Mouse (Mus musculus) intestine, embryonic 14.5 days (tissue): Measurements from ENCODE around the gene Zfp287. TPM values are rescaled to one million over a fixed set of nuclear protein-coding genes. Genes with fewer than 3 reads are reported as not detected.
A peak's percentile ranks its signal among the peaks of the same experiment; 100 is the strongest.

Experiments
- ATAC-seq: fragments of 200-750 bp; cut with Nextera tagmentation; replicated peaks from 2 replicates; pipeline ENCODE4 v1.8.0; 2017; ENCODE audit warnings: low read depth, moderate number of reproducible peaks, moderate TSS enrichment, moderate library complexity; ENCODE audit not compliant: low FRiP score, low TSS enrichment
- DNase-seq: peaks from one replicate; pipeline ENCODE4 v3.0.0-alpha.2; 2018; ENCODE audit warnings: low spot score
- H3K27ac ChIP-seq: fragments of 300-500 bp; sonication (generic); 2 replicates; pipeline ENCODE4 v1.5.1; 2014; ENCODE audit warnings: low read depth, mild to moderate bottlenecking, control low read depth
- H3K27me3 ChIP-seq: fragments of 300-500 bp; sonication (generic); replicated peaks from 2 replicates; pipeline ENCODE4 v1.6.1; 2014; ENCODE audit warnings: low read length, control low read depth; ENCODE audit not compliant: control insufficient read depth, insufficient read depth
- H3K36me3 ChIP-seq: fragments of 300-500 bp; sonication (generic); 2 replicates; pipeline ENCODE4 v1.6.1; 2014; ENCODE audit warnings: low read length, control low read depth; ENCODE audit not compliant: control insufficient read depth, insufficient read depth
- H3K4me1 ChIP-seq: fragments of 300-500 bp; sonication (generic); replicated peaks from 2 replicates; pipeline ENCODE4 v1.6.1; 2014; ENCODE audit warnings: low read length, control low read depth, mixed read lengths; ENCODE audit not compliant: control insufficient read depth, insufficient read depth
- H3K4me2 ChIP-seq: fragments of 300-500 bp; sonication (generic); 2 replicates; pipeline ENCODE4 v1.6.1; 2014; ENCODE audit warnings: low read length
- H3K4me3 ChIP-seq: fragments of 300-500 bp; sonication (generic); 2 replicates; pipeline ENCODE4 v1.5.1; 2014; ENCODE audit warnings: low read depth, low read length, control low read depth, mixed read lengths
- H3K9ac ChIP-seq: fragments of 300-500 bp; sonication (generic); 2 replicates; pipeline ENCODE4 v1.6.1; 2014; ENCODE audit warnings: mild to moderate bottlenecking, low read length
- H3K9me3 ChIP-seq: fragments of 300-500 bp; sonication (generic); 2 replicates; pipeline ENCODE4 v1.6.1; 2016; ENCODE audit warnings: low read length, control low read depth; ENCODE audit not compliant: control insufficient read depth
- WGBS: fragments of 180-500 bp; shearing (Covaris S2); extraction: QIAGEN DNeasy Blood & Tissue Kit; methylation state at CpG from one replicate; pipeline ENCODE4 v1.1.7; 2014; 5-methylcytosine and 5-hydroxymethylcytosine counted together
- polyA plus RNA-seq: library from polyadenylated mRNA; unstranded; fragments of >200 nt; fragmentation: Nextera tagmentation; extraction: Ambion mirVana; gene quantifications from 2 replicates; pipeline ENCODE4 v1.2.1, GENCODE M21; 2014

Gene Zfp287
- polyA plus RNA-seq = 7.7 and 8.9 TPM in 2 replicates

DNA sequence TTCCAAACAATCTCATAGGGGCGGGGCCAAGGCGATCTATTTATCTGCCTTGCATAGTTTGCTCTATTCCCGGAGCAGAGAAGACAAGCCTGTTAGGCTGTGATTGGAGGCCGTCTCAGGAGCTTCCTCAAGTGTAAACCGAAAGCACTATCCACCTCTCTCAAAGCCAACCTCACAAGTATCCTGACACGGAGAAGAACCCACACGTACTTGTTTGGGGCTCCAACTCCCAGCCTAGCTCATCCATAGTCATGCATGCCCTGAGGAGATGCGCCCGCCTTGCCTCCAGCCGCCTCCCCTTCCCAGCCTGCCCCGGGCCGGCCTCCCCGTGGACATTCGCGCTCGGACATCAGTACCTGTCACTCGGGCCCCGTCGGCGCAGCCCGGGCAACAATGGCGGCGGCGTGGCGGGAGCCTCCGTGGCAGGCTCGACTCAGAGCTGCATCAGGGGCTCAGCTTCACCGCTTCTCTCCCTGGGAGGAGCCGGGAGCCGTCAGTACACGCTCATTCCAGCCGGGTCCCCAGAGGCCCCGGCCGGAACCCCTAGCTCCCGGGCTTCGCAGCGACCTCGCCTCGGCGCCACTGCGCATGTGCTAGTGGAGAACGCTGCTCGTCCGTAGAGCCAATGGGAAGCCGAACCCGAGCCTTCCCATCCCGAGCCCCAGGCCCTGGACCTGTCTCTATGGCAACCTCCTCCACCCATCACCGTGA, at the start of gene Zfp287:
Gene Zfp287 (minus strand): TSS at position 595 of the 711 bp plus-strand sequence.
- peak within 1 kb of the TSS; percentile 75 for H3K27ac ChIP-seq
- H3K27me3 ChIP-seq = no peaks in the 10 kb centered on the region
- peak within 1 kb of the TSS; percentile 55 for H3K4me2 ChIP-seq
- peak within 1 kb of the TSS; percentile 63 for H3K9ac ChIP-seq
- ATAC-seq = peak; percentile 94
- peak within 1 kb of the TSS; percentile 83 for H3K4me3 ChIP-seq
- peak; percentile 91 for DNase-seq
- no peaks in the 10 kb centered on the region for H3K9me3 ChIP-seq
- H3K4me1 ChIP-seq = 0 out of 2 replicates have a peak, but pooled peaks cover 3% of the 10 kb centered on the region
- WGBS = under 1% methylated on average over 48 of the region's 48 CpGs
- peaks cover 15% of the 10 kb centered on the region; the same call in 1 of the 2 replicates for H3K36me3 ChIP-seq

DNA sequence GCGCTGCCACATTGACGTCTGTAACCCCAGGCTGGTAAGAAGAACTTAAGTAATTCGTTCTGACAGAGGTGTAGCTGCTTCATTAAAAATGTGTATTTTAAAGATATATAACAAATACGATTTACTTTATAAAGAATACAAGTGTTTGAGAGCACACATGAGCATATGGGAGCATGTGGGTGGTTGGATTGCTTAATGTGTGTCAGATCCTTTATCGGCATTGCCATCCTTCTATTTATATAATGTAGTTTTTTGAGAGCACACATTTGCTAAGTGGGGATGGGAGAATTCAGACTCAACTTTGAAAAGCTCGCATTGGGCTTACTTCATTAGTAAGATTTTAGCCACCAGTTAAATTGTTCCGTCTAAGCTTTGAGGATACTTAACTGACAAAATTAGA, 44.8 kb upstream of the Zfp287 start:
- no peak for DNase-seq
- ATAC-seq = no peak
- Histone ChIP-seq H3K4me2 (no peak overlapping the region), H3K4me1 (no peaks in the 10 kb centered on the region), H3K36me3 (peaks cover 32% of the 10 kb centered on the region), H3K27ac (no peak overlapping the region), H3K9ac (no peak overlapping the region), H3K9me3 (peaks cover 42% of the 10 kb centered on the region), H3K4me3 (no peak overlapping the region), H3K27me3 (no peaks in the 10 kb centered on the region)
- WGBS = 93% methylated on average over 7 of the region's 7 CpGs

DNA sequence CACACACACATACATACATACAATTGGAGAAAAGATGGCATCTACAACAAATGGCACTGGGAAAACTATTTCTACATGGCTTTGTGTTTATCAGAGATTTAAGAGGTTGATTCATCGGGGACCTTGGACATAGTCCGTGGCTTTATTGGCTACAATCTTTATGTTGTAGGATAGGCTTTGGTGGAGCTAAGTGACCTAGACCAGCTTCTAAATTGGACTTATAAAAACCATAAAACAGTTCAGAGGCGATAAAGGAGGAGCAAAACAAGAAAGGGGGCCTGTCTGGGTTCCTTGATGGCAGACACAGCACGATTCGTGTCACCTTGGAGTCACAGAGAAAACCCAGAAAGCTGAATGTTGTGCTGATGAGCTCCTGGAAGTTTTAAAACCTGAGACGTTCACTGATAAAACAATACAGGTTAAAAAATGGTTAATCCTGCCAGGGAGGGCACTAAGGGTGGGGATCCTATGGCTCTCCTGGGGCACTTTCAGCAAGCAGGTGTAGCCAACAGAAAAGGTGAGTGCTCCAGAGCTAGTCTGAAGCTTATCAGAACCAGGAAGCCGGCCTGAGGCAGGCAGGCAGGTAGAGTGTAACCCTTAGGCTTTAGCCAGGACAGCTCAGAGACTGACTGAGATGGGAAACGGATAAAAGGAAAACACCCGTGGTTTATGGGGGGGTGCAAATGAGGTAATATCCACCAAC, 29.2 kb upstream of the Zfp287 start:
- Histone ChIP-seq H3K27me3 (no peaks in the 10 kb centered on the region), H3K9ac (no peak overlapping the region), H3K4me1 (no peaks in the 10 kb centered on the region), H3K4me3 (no peak overlapping the region), H3K4me2 (no peak overlapping the region), H3K36me3 (no peaks in the 10 kb centered on the region), H3K9me3 (no peaks in the 10 kb centered on the region), H3K27ac (peak overlapping the region; percentile 36)
- WGBS = 58% methylated on average over 9 of the region's 9 CpGs
- DNase-seq (no peak), ATAC-seq (no peak)

DNA sequence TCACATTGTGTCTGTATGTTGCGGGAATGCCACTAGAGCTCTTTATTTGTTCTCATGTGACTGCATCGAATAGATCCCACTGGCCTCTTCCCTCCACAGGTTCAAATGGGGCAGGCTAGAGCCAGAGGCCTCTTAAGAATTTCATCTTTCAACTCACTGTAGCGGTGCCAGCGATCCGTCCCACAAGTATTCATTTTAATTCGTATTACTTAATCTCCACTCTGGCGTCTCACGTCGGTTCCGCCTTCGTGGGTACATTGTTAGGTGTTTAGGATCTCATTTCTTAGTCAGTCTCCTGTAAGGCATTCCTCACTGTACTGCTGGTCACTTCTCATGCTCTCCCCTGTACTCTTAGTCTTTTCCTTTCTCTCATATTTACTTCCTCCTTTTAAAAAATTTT, 26.8 kb upstream of the Zfp287 start:
- no peaks in the 10 kb centered on the region for H3K9me3 ChIP-seq
- no peaks in the 10 kb centered on the region for H3K4me1 ChIP-seq
- H3K4me2 ChIP-seq = no peak overlapping the region
- no peak overlapping the region for H3K27ac ChIP-seq
- 94% methylated on average over 11 of the region's 11 CpGs for WGBS
- ATAC-seq = no peak
- H3K36me3 ChIP-seq = no peaks in the 10 kb centered on the region
- no peak overlapping the region for H3K4me3 ChIP-seq
- DNase-seq = no peak
- H3K27me3 ChIP-seq = no peaks in the 10 kb centered on the region
- no peak overlapping the region for H3K9ac ChIP-seq

DNA sequence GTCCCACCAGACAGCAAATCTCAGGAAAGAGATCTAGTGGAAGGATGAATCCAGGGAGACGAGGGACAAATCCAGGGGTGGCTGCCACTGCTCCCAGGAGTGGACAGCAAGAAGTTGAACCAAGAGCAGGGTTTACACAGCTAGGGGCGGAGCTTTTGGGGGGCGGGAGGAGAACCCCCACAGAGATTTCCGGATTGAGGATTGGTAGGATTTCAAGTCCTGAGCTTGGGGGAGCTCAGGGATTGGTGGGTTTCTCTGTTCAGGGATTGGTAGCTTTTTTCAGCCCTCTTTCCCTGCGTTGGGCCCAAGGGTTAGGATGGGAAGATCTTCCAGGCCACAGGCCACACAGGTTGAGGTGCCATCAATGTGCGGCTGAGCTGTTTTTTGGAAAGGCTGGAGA, 26.2 kb upstream of the Zfp287 start:
- H3K9me3 ChIP-seq = no peaks in the 10 kb centered on the region
- no peak overlapping the region for H3K4me2 ChIP-seq
- DNase-seq = no peak
- no peak overlapping the region for H3K27ac ChIP-seq
- no peaks in the 10 kb centered on the region for H3K36me3 ChIP-seq
- H3K4me3 ChIP-seq = no peak overlapping the region
- H3K27me3 ChIP-seq = no peaks in the 10 kb centered on the region
- no peak for ATAC-seq
- no peak overlapping the region for H3K9ac ChIP-seq
- no peaks in the 10 kb centered on the region for H3K4me1 ChIP-seq
- WGBS = 83% methylated on average over 6 of the region's 6 CpGs

DNA sequence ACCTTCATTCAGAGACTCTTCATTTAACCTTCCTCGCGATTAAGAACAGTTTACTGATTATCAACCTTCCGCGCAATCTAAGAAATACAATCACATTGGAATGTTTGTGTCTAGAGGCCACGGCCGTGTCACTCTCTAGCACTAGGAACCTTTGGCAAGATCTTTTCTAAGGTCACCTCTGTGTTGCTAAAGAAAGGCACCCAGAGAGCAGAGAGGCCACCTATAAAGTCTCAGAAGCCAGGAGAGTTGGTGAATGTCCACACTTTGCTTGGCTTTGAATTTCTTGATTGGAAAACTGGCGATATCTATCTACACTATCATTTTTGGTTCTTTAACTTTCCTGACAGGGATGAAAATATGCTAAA, 25.4 kb upstream of the Zfp287 start:
- Histone ChIP-seq H3K4me2 (peak overlapping the region; percentile 55), H3K9me3 (no peaks in the 10 kb centered on the region), H3K4me1 (no peaks in the 10 kb centered on the region), H3K27ac (no peak overlapping the region), H3K36me3 (no peaks in the 10 kb centered on the region), H3K4me3 (peak overlapping the region; percentile 25), H3K9ac (no peak overlapping the region), H3K27me3 (no peaks in the 10 kb centered on the region)
- DNase-seq (no peak), ATAC-seq (0 out of 2 replicates have a peak, but pooled peaks have one; percentile 10)
- 8% methylated on average over 7 of the region's 7 CpGs for WGBS

DNA sequence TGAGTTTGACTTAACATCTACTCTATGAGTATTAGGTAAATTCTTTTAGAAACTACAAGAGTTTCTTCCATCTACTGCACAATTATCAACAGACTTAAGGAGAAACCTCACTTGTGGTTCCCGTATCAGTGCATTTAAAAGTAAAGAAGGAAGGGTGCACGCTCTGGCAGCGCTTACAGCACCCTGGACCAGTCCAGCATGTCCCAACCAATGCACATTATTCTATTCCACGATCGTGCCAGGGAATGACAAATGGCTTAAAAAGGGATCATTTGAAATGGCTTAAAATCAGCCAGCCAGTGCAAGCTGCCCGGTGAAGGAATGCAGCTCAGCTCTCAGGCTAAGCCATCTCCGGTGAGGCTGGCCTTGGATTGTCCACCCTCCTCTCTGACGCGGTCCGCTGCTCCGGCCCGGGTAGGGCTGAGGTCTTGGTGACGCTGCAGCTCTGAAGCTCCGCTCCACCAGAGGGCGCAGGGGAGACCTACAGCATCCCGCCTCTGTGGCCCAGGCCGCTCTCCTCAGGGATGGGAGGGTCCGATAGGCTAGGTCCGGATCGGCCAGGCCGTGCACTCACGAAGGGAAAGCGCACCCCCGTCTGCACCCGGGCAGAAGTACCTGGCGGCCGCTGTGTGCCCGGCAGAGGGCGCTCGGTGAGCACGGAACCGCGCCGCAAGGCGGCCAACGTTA, 24.9 kb upstream of the Zfp287 start:
- peak overlapping the region; percentile 55 for H3K4me2 ChIP-seq
- H3K27me3 ChIP-seq = no peaks in the 10 kb centered on the region
- H3K4me1 ChIP-seq = no peaks in the 10 kb centered on the region
- H3K4me3 ChIP-seq = peak overlapping the region; percentile 25
- 8% methylated on average over 36 of the region's 36 CpGs for WGBS
- no peaks in the 10 kb centered on the region for H3K9me3 ChIP-seq
- no peaks in the 10 kb centered on the region for H3K36me3 ChIP-seq
- peak; percentile 96 for DNase-seq
- H3K9ac ChIP-seq = no peak overlapping the region
- peak; percentile 98 for ATAC-seq
- H3K27ac ChIP-seq = no peak overlapping the region

DNA sequence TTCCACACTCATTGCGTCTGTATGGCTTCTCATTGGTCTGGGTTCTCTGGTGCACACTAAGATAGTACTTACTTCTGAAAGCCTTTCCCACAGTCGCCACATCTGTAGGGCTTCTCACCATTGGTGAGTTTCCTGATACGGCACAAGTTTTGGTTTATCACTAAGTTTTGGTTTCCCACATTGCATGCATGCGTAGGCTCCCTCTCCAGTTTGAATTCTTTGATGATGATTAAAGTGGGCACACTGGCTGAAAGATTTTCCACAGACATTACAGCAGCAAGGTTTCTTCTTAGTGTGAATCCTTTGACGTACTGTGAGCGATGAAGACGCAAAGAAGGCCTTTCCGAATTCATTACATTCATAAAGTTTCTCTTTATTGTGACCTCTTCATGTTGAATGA, 21.1 kb upstream of the Zfp287 start, which contains the start of gene Gm10428:
Gene Gm10428 (plus strand): TSS at position 321 of the 400 bp plus-strand sequence.
- Histone ChIP-seq H3K36me3 (no peaks in the 10 kb centered on the region), H3K9ac (no peak within 1 kb of the TSS), H3K9me3 (no peaks in the 10 kb centered on the region), H3K4me2 (no peak within 1 kb of the TSS), H3K4me3 (no peak within 1 kb of the TSS), H3K27me3 (peaks cover 3% of the 10 kb centered on the region; the same call in 1 of the 2 replicates), H3K27ac (no peak within 1 kb of the TSS), H3K4me1 (no peaks in the 10 kb centered on the region)
- no peak for DNase-seq
- ATAC-seq = no peak
- 86% methylated on average over 8 of the region's 8 CpGs for WGBS
